Mouse (Mus musculus): ENCODE results near the gene Exoc6. TPM values are rescaled to one million over a fixed set of nuclear protein-coding genes. Genes with fewer than 3 reads are reported as not detected.

The Exoc6 gene
- polyA plus RNA-seq (2012; rRNA removed) = 20.3 and 20.6 TPM in 2 replicates

- TF ChIP-seq CTCF (IDR thresholded peaks at IDR 0.05; ENCODE audit: extremely low read depth, insufficient read depth, low read length) (no peak), POLR2A (IDR thresholded peaks at IDR 0.05; ENCODE audit: extremely low read depth, insufficient read depth, low read length) (peak; percentile 65)
- Histone ChIP-seq H3K4me3 (ENCODE audit: insufficient read depth, low read length) (peak within 1 kb of the TSS; percentile 60), H3K4me1 (ENCODE audit: control insufficient read depth, insufficient read depth, low read length) (no peaks in the 10 kb centered on the region), H3K27ac (ENCODE audit: insufficient read depth, low read length) (peak within 1 kb of the TSS; percentile 94)
Measured at GRCm38 (mm10) chr19:37550101-37551039, at the start of gene Exoc6. Exoc6 (plus strand) TSS chr19:37550418.

GRCm38 (mm10) chr19:37502996-37503395 is 47.2 kb upstream of the Exoc6 start:
- no peak for TF ChIP-seq CTCF (IDR thresholded peaks at IDR 0.05; ENCODE audit: extremely low read depth, insufficient read depth, low read length)
- TF ChIP-seq POLR2A (IDR thresholded peaks at IDR 0.05; ENCODE audit: extremely low read depth, insufficient read depth, low read length) = no peak
- Histone ChIP-seq H3K4me3 (ENCODE audit: insufficient read depth, low read length) (no peak overlapping the region), H3K4me1 (ENCODE audit: control insufficient read depth, insufficient read depth, low read length) (no peaks in the 10 kb centered on the region), H3K27ac (ENCODE audit: insufficient read depth, low read length) (no peak overlapping the region)

GRCm38 (mm10) chr19:37506066-37506465 is 44.2 kb upstream of the Exoc6 start:
- TF ChIP-seq CTCF (IDR thresholded peaks at IDR 0.05; ENCODE audit: extremely low read depth, insufficient read depth, low read length) (no peak), POLR2A (IDR thresholded peaks at IDR 0.05; ENCODE audit: extremely low read depth, insufficient read depth, low read length) (no peak)
- Histone ChIP-seq H3K4me1 (ENCODE audit: control insufficient read depth, insufficient read depth, low read length) (no peaks in the 10 kb centered on the region), H3K27ac (ENCODE audit: insufficient read depth, low read length) (no peak overlapping the region), H3K4me3 (ENCODE audit: insufficient read depth, low read length) (no peak overlapping the region)

- no peak for TF ChIP-seq CTCF (IDR thresholded peaks at IDR 0.05; ENCODE audit: extremely low read depth, insufficient read depth, low read length)
- TF ChIP-seq POLR2A (IDR thresholded peaks at IDR 0.05; ENCODE audit: extremely low read depth, insufficient read depth, low read length) = no peak
- no peak overlapping the region for H3K27ac ChIP-seq (ENCODE audit: insufficient read depth, low read length)
- no peaks in the 10 kb centered on the region for H3K4me1 ChIP-seq (ENCODE audit: control insufficient read depth, insufficient read depth, low read length)
- H3K4me3 ChIP-seq (ENCODE audit: insufficient read depth, low read length) = no peak overlapping the region
Measured at GRCm38 (mm10) chr19:37506614-37507013, 43.6 kb upstream of the Exoc6 start.

GRCm38 (mm10) chr19:37509725-37510124 is 40.5 kb upstream of the Exoc6 start:
- TF ChIP-seq CTCF (IDR thresholded peaks at IDR 0.05; ENCODE audit: extremely low read depth, insufficient read depth, low read length) (peak; percentile 56), POLR2A (IDR thresholded peaks at IDR 0.05; ENCODE audit: extremely low read depth, insufficient read depth, low read length) (no peak)
- no peak overlapping the region for H3K27ac ChIP-seq (ENCODE audit: insufficient read depth, low read length)
- no peaks in the 10 kb centered on the region for H3K4me1 ChIP-seq (ENCODE audit: control insufficient read depth, insufficient read depth, low read length)
- no peak overlapping the region for H3K4me3 ChIP-seq (ENCODE audit: insufficient read depth, low read length)

GRCm38 (mm10) chr19:37514811-37515292 is 35.4 kb upstream of the Exoc6 start:
- Histone ChIP-seq H3K4me1 (ENCODE audit: control insufficient read depth, insufficient read depth, low read length) (no peaks in the 10 kb centered on the region), H3K4me3 (ENCODE audit: insufficient read depth, low read length) (no peak overlapping the region), H3K27ac (ENCODE audit: insufficient read depth, low read length) (no peak overlapping the region)
- TF ChIP-seq POLR2A (IDR thresholded peaks at IDR 0.05; ENCODE audit: extremely low read depth, insufficient read depth, low read length) = no peak
- no peak for TF ChIP-seq CTCF (IDR thresholded peaks at IDR 0.05; ENCODE audit: extremely low read depth, insufficient read depth, low read length)

- Histone ChIP-seq H3K4me3 (ENCODE audit: insufficient read depth, low read length) (no peak overlapping the region), H3K4me1 (ENCODE audit: control insufficient read depth, insufficient read depth, low read length) (no peaks in the 10 kb centered on the region), H3K27ac (ENCODE audit: insufficient read depth, low read length) (no peak overlapping the region)
- TF ChIP-seq POLR2A (IDR thresholded peaks at IDR 0.05; ENCODE audit: extremely low read depth, insufficient read depth, low read length) = no peak
- no peak for TF ChIP-seq CTCF (IDR thresholded peaks at IDR 0.05; ENCODE audit: extremely low read depth, insufficient read depth, low read length)
Measured at GRCm38 (mm10) chr19:37517419-37517818, 32.8 kb upstream of the Exoc6 start.

- Histone ChIP-seq H3K4me3 (ENCODE audit: insufficient read depth, low read length) (no peak overlapping the region), H3K27ac (ENCODE audit: insufficient read depth, low read length) (no peak overlapping the region), H3K4me1 (ENCODE audit: control insufficient read depth, insufficient read depth, low read length) (no peaks in the 10 kb centered on the region)
- TF ChIP-seq CTCF (IDR thresholded peaks at IDR 0.05; ENCODE audit: extremely low read depth, insufficient read depth, low read length) (no peak), POLR2A (IDR thresholded peaks at IDR 0.05; ENCODE audit: extremely low read depth, insufficient read depth, low read length) (no peak)
Measured at GRCm38 (mm10) chr19:37520740-37521433, 29.3 kb upstream of the Exoc6 start.

- Histone ChIP-seq H3K4me3 (ENCODE audit: insufficient read depth, low read length) (no peak overlapping the region), H3K4me1 (ENCODE audit: control insufficient read depth, insufficient read depth, low read length) (no peaks in the 10 kb centered on the region), H3K27ac (ENCODE audit: insufficient read depth, low read length) (no peak overlapping the region)
- no peak for TF ChIP-seq POLR2A (IDR thresholded peaks at IDR 0.05; ENCODE audit: extremely low read depth, insufficient read depth, low read length)
- no peak for TF ChIP-seq CTCF (IDR thresholded peaks at IDR 0.05; ENCODE audit: extremely low read depth, insufficient read depth, low read length)
Measured at GRCm38 (mm10) chr19:37521434-37521781, 28.8 kb upstream of the Exoc6 start.

Data from cortical plate, adult 2 months (tissue).